Mouse (Mus musculus): ENCODE results near the gene Mybl2. TPM values are rescaled to one million over a fixed set of nuclear protein-coding genes. Genes with fewer than 3 reads are reported as not detected.
A peak's percentile ranks its signal among the peaks of the same experiment; 100 is the strongest.

Mybl2 gene
- 32.7 and 36.0 TPM in 2 replicates for polyA plus RNA-seq (2014; fragmentation: Nextera tagmentation; extraction: Ambion mirVana)

DNA sequence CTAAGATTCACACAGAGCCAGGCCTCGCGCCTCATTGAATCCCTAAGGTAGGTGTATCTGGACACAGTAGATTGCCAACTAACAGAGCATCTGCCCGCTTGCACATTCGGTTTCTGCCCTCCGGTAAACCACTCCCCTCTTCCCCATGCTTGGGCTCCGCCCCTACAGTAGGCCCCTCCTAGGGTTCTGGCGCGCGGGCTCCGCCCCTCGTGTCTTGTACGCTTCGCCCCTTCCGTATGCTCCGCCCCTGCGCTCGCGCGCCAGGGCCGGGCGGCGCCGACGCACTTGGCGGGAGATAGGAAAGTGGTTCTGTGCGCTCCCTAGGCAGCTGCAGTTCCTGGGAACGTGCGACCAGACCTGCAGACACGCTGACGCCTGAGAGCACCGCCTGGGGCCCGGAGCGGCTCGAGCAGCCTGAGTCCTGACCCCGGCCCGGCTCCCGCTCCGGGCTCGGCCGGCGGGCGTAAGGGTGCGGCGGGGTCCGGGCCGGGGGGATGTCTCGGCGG, at the start of gene Mybl2:
Mybl2 (plus strand) TSS at position 353 of the 506 bp plus-strand sequence.
- DNase-seq (ENCODE audit: low spot score) (peak; percentile 93), ATAC-seq (ENCODE audit: insufficient number of reproducible peaks, low FRiP score, low TSS enrichment, low read depth) (peak; percentile 99)
- Histone ChIP-seq H3K9me3 (ENCODE audit: control insufficient read depth, low read length) (no peaks in the 10 kb centered on the region), H3K27me3 (ENCODE audit: control insufficient read depth, insufficient read depth, low read length) (no peaks in the 10 kb centered on the region), H3K9ac (ENCODE audit: low read length) (peak within 1 kb of the TSS; percentile 72), H3K4me1 (ENCODE audit: control insufficient read depth, insufficient read depth, low read length) (peaks cover 8% of the 10 kb centered on the region), H3K4me3 (ENCODE audit: low read depth, low read length) (peak within 1 kb of the TSS; percentile 79), H3K27ac (replicated peaks; ENCODE audit: low read depth, low read length) (peak within 1 kb of the TSS; percentile 61; the same call in 1 of the 2 replicates), H3K4me2 (ENCODE audit: low read depth, severe bottlenecking) (peak within 1 kb of the TSS; percentile 91), H3K36me3 (ENCODE audit: control insufficient read depth, insufficient read depth, low read length) (no peaks in the 10 kb centered on the region)
- WGBS: under 1% methylated on average over 48 of the region's 48 CpGs

GRCm38 (mm10) chr2:163007299-163007698, 47.2 kb upstream of the Mybl2 start:
- DNase-seq (ENCODE audit: low spot score) (no peak), ATAC-seq (ENCODE audit: insufficient number of reproducible peaks, low FRiP score, low TSS enrichment, low read depth) (no peak)
- Histone ChIP-seq H3K9ac (ENCODE audit: low read length) (no peak overlapping the region), H3K4me2 (ENCODE audit: low read depth, severe bottlenecking) (no peak overlapping the region), H3K27me3 (ENCODE audit: control insufficient read depth, insufficient read depth, low read length) (no peaks in the 10 kb centered on the region), H3K27ac (replicated peaks; ENCODE audit: low read depth, low read length) (no peak overlapping the region), H3K4me3 (ENCODE audit: low read depth, low read length) (no peak overlapping the region), H3K4me1 (ENCODE audit: control insufficient read depth, insufficient read depth, low read length) (no peaks in the 10 kb centered on the region), H3K36me3 (ENCODE audit: control insufficient read depth, insufficient read depth, low read length) (no peaks in the 10 kb centered on the region), H3K9me3 (ENCODE audit: control insufficient read depth, low read length) (no peaks in the 10 kb centered on the region)
- WGBS: 90% methylated on average over 4 of the region's 4 CpGs

DNA sequence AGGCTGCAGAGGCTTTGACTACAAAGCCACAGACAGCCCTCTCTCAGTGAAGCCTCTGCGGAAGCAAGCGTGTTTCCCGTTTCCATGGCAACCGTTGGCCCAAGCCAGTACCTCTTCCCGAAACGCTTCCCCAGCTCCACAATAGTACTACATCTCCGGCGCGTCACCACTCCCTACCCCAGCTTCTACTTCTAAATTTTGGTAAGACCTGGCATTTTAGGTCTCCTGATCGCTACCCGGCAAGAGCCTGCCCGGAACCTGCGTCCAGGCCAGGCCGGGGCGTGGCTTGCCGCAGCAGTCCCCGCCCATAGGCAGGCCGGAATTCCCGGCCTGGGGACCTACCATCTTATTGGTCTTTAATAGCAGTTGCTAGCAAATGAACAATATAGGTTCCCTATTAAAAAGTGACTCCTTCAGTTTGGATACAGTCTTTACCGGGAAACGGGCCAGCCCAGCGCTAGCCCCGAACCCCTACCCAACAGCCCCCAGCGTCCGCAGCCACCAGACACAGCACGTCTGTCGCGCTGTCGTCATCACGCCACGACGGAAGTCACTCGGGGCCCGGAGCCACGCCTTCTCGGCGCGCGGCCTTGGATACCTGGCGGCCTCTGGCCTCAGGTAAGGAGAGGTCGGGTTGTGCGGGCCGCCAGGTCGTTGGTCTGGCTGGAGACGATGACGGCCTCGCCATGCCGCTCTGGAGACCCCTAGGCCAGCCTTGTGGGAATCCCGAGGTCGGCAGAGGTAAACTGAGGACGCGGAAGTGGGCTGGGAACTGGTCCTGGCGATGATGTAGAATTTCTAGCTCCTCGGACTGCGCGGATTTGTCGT, 37.4 kb upstream of the Mybl2 start, which contains the start of gene Ift52:
Ift52 (plus strand) TSS at position 439 of the 828 bp plus-strand sequence.
- DNase-seq (ENCODE audit: low spot score) (peak; percentile 95), ATAC-seq (ENCODE audit: insufficient number of reproducible peaks, low FRiP score, low TSS enrichment, low read depth) (peak; percentile 94)
- peaks cover 4% of the 10 kb centered on the region; the same call in 1 of the 2 replicates for H3K4me1 ChIP-seq (ENCODE audit: control insufficient read depth, insufficient read depth, low read length)
- no peaks in the 10 kb centered on the region for H3K36me3 ChIP-seq (ENCODE audit: control insufficient read depth, insufficient read depth, low read length)
- no peaks in the 10 kb centered on the region for H3K9me3 ChIP-seq (ENCODE audit: control insufficient read depth, low read length)
- no peak within 1 kb of the TSS for H3K27ac ChIP-seq (replicated peaks; ENCODE audit: low read depth, low read length)
- H3K27me3 ChIP-seq (ENCODE audit: control insufficient read depth, insufficient read depth, low read length): no peaks in the 10 kb centered on the region
- WGBS: under 1% methylated on average over 57 of the region's 57 CpGs
- peak within 1 kb of the TSS; percentile 59 for H3K9ac ChIP-seq (ENCODE audit: low read length)
- peak within 1 kb of the TSS; percentile 39 for H3K4me2 ChIP-seq (ENCODE audit: low read depth, severe bottlenecking)
- peak within 1 kb of the TSS; percentile 74 for H3K4me3 ChIP-seq (ENCODE audit: low read depth, low read length)

DNA sequence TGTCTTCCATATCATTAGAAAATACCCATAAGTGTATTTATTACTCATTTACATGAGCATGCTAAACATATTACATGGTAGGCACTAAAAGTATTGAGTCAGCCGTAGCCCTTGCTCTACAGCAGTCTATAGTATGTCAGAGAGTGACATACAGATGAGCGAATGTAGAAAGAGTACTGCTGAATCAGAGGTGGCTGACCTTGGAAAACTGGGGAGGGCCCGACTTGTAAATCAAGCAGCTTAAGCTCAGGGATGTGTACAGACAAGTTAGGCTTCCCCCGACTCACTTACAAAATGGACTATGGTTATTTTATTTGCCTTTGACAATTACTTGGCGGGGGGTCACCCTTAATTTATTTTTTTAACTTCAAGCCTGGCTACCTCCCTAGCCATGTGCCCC, 23.2 kb upstream of the Mybl2 start:
- H3K27ac ChIP-seq (replicated peaks; ENCODE audit: low read depth, low read length): no peak overlapping the region
- peaks cover 11% of the 10 kb centered on the region for H3K36me3 ChIP-seq (ENCODE audit: control insufficient read depth, insufficient read depth, low read length)
- no peaks in the 10 kb centered on the region for H3K4me1 ChIP-seq (ENCODE audit: control insufficient read depth, insufficient read depth, low read length)
- no peak overlapping the region for H3K4me3 ChIP-seq (ENCODE audit: low read depth, low read length)
- H3K9me3 ChIP-seq (ENCODE audit: control insufficient read depth, low read length): no peaks in the 10 kb centered on the region
- H3K27me3 ChIP-seq (ENCODE audit: control insufficient read depth, insufficient read depth, low read length): no peaks in the 10 kb centered on the region
- H3K9ac ChIP-seq (ENCODE audit: low read length): no peak overlapping the region
- WGBS: 93% methylated on average over 5 of the region's 5 CpGs
- H3K4me2 ChIP-seq (ENCODE audit: low read depth, severe bottlenecking): no peak overlapping the region
- ATAC-seq (ENCODE audit: insufficient number of reproducible peaks, low FRiP score, low TSS enrichment, low read depth) (no peak), DNase-seq (ENCODE audit: low spot score) (no peak)

GRCm38 (mm10) chr2:163031757-163032156, 22.7 kb upstream of the Mybl2 start:
- Histone ChIP-seq H3K4me2 (ENCODE audit: low read depth, severe bottlenecking) (no peak overlapping the region), H3K9ac (ENCODE audit: low read length) (no peak overlapping the region), H3K9me3 (ENCODE audit: control insufficient read depth, low read length) (no peaks in the 10 kb centered on the region), H3K27me3 (ENCODE audit: control insufficient read depth, insufficient read depth, low read length) (no peaks in the 10 kb centered on the region), H3K27ac (replicated peaks; ENCODE audit: low read depth, low read length) (no peak overlapping the region), H3K36me3 (ENCODE audit: control insufficient read depth, insufficient read depth, low read length) (peaks cover 11% of the 10 kb centered on the region), H3K4me1 (ENCODE audit: control insufficient read depth, insufficient read depth, low read length) (no peaks in the 10 kb centered on the region), H3K4me3 (ENCODE audit: low read depth, low read length) (no peak overlapping the region)
- ATAC-seq (ENCODE audit: insufficient number of reproducible peaks, low FRiP score, low TSS enrichment, low read depth) (no peak), DNase-seq (ENCODE audit: low spot score) (no peak)
- WGBS: 84% methylated on average over 2 of the region's 2 CpGs

DNA sequence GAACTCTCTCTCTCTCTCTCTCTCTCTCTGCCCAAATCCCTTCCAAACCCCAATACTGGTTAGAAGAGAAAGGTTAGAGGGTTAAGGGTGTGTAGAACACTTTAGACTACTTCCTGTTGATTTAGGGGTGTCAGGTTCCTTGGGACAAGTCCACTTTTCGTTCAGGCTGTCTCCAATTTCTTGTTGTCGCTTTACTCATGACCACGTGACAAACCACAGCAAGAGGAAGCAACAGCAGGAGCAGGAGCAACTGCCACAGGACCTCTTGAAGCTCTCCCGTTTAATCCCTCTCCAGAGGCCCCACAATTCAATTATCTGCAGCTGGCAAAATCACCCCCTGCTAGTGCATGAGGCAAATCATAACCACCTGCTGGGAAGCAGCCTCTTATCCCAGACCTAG, 21.9 kb upstream of the Mybl2 start:
- no peaks in the 10 kb centered on the region for H3K27me3 ChIP-seq (ENCODE audit: control insufficient read depth, insufficient read depth, low read length)
- no peaks in the 10 kb centered on the region for H3K9me3 ChIP-seq (ENCODE audit: control insufficient read depth, low read length)
- no peak overlapping the region for H3K27ac ChIP-seq (replicated peaks; ENCODE audit: low read depth, low read length)
- no peak overlapping the region for H3K4me3 ChIP-seq (ENCODE audit: low read depth, low read length)
- H3K4me1 ChIP-seq (ENCODE audit: control insufficient read depth, insufficient read depth, low read length): no peaks in the 10 kb centered on the region
- DNase-seq (ENCODE audit: low spot score): no peak
- no peak for ATAC-seq (ENCODE audit: insufficient number of reproducible peaks, low FRiP score, low TSS enrichment, low read depth)
- H3K36me3 ChIP-seq (ENCODE audit: control insufficient read depth, insufficient read depth, low read length): peaks cover 11% of the 10 kb centered on the region
- 46% methylated on average over 4 of the region's 4 CpGs for WGBS
- no peak overlapping the region for H3K9ac ChIP-seq (ENCODE audit: low read length)
- no peak overlapping the region for H3K4me2 ChIP-seq (ENCODE audit: low read depth, severe bottlenecking)

DNA sequence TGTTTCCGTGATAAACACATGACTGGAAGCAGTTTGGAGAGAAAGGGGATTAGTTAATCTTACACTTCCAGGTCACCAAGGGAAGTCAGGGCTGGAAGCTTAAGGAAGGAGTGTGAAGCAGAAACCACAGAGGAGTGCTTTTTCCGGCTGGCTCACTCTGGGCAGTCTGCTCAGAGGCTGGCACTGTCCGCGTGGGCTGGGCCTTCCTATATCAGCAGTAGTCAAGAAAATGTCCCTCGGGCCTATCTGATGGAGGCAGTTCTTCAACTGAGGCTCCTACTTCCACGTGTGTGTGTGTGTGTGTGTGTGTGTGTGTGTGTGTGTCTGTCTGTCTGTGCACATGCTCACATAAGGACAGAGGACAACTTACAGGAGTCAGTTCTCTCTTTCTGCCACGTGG, 14.5 kb upstream of the Mybl2 start:
- H3K36me3 ChIP-seq (ENCODE audit: control insufficient read depth, insufficient read depth, low read length): peaks cover 16% of the 10 kb centered on the region
- no peak overlapping the region for H3K9ac ChIP-seq (ENCODE audit: low read length)
- H3K4me2 ChIP-seq (ENCODE audit: low read depth, severe bottlenecking): no peak overlapping the region
- ATAC-seq (ENCODE audit: insufficient number of reproducible peaks, low FRiP score, low TSS enrichment, low read depth): no peak
- WGBS: 90% methylated on average over 7 of the region's 7 CpGs
- DNase-seq (ENCODE audit: low spot score): no peak
- no peaks in the 10 kb centered on the region for H3K9me3 ChIP-seq (ENCODE audit: control insufficient read depth, low read length)
- no peak overlapping the region for H3K27ac ChIP-seq (replicated peaks; ENCODE audit: low read depth, low read length)
- H3K4me3 ChIP-seq (ENCODE audit: low read depth, low read length): no peak overlapping the region
- no peaks in the 10 kb centered on the region for H3K27me3 ChIP-seq (ENCODE audit: control insufficient read depth, insufficient read depth, low read length)
- H3K4me1 ChIP-seq (ENCODE audit: control insufficient read depth, insufficient read depth, low read length): no peaks in the 10 kb centered on the region

- Histone ChIP-seq H3K4me2 (ENCODE audit: low read depth, severe bottlenecking) (0 out of 2 replicates have a peak overlapping the region, but pooled peaks have one; percentile 12), H3K4me1 (ENCODE audit: control insufficient read depth, insufficient read depth, low read length) (no peaks in the 10 kb centered on the region), H3K9ac (ENCODE audit: low read length) (no peak overlapping the region), H3K27me3 (ENCODE audit: control insufficient read depth, insufficient read depth, low read length) (no peaks in the 10 kb centered on the region), H3K27ac (replicated peaks; ENCODE audit: low read depth, low read length) (no peak overlapping the region), H3K36me3 (ENCODE audit: control insufficient read depth, insufficient read depth, low read length) (peaks cover 7% of the 10 kb centered on the region), H3K4me3 (ENCODE audit: low read depth, low read length) (no peak overlapping the region), H3K9me3 (ENCODE audit: control insufficient read depth, low read length) (no peaks in the 10 kb centered on the region)
- 5% methylated on average over 10 of the region's 10 CpGs for WGBS
- peak; percentile 74 for DNase-seq (ENCODE audit: low spot score)
- ATAC-seq (ENCODE audit: insufficient number of reproducible peaks, low FRiP score, low TSS enrichment, low read depth): no peak
Measured at GRCm38 (mm10) chr2:163048125-163048524, 6.4 kb upstream of the Mybl2 start.

Data from limb, embryonic 11.5 days (tissue).